Mouse (Mus musculus): ENCODE data around the gene Gcnt7. TPM values are rescaled to one million over a fixed set of nuclear protein-coding genes. Genes with fewer than 3 reads are reported as not detected.

Gcnt7 gene
- total RNA-seq, 2 experiments from 2014 or later, result not detected

- no peak for ATAC-seq (replicated peaks; ENCODE audit: poor library complexity, severe bottlenecking)
Observed at GRCm38 (mm10) chr2:172410686-172411085, 47.7 kb downstream of the Gcnt7 start.

GRCm38 (mm10) chr2:172407499-172407898 lies 50.9 kb downstream of the Gcnt7 start:
- ATAC-seq (replicated peaks; ENCODE audit: poor library complexity, severe bottlenecking), result no peak

- peak; percentile 54 for ATAC-seq (replicated peaks; ENCODE audit: poor library complexity, severe bottlenecking)
Observed at GRCm38 (mm10) chr2:172406173-172406572, 52.2 kb downstream of the Gcnt7 start.

GRCm38 (mm10) chr2:172405011-172405410 lies 53.4 kb downstream of the Gcnt7 start:
- no peak for ATAC-seq (replicated peaks; ENCODE audit: poor library complexity, severe bottlenecking)

GRCm38 (mm10) chr2:172404239-172404638 lies 54.2 kb downstream of the Gcnt7 start:
- ATAC-seq (replicated peaks; ENCODE audit: poor library complexity, severe bottlenecking), result no peak

DNA sequence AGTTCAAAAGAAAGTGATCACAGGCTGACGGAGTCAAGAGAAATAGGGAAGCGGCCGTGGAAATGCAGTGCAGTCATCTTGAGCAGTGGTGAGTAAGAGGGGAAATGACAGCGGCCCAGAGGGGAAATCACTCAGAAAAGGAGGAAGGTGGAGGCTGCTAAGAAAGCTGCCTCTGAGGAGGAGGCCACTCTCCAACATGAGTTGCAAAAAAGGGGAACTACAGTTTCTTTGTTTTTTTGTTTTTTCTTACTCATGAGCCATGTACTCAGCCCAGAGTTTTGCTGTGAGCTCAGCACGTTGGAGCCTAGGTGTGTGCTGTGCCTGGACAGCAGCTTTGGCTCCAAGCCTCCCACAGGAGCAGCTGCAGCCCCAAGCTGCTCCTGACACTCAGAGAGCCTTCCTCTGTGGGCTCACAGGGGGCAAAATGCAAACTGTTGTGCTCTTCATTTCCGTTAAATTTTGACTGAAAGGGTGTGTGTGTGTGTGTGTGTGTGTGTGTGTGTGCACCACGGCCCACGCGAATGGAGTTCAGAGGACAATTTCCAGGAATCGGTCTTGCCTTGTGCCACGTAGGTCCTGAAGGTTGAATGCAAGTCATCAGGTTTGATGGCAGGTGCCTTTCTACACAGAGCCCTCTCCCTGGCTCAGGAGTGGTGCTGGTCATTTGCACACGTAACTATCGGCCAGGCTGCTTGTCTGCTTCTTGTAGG lies 57.1 kb downstream of the Gcnt7 start:
- peak; percentile 77 for ATAC-seq (replicated peaks; ENCODE audit: poor library complexity, severe bottlenecking)

Other genes with a start within 250 kb of the Gcnt7 start
- gene Mc3r, start 210.1 kb downstream of the Gcnt7 start, total RNA-seq (2014; fragmentation: Nextera tagmentation), result not detected in 2 replicates
- not detected in 2 replicates for gene Mc3r, start 210.1 kb downstream of the Gcnt7 start, total RNA-seq (2017)
- 3.9 and 4.8 TPM in 2 replicates for gene Fam210b, start 113.0 kb downstream of the Gcnt7 start, total RNA-seq (2014; fragmentation: Nextera tagmentation)
- 1.4 and 2.8 TPM in 2 replicates for gene Fam210b, start 113.0 kb downstream of the Gcnt7 start, total RNA-seq (2017)
- gene Aurka, start 88.1 kb downstream of the Gcnt7 start, total RNA-seq (2014; fragmentation: Nextera tagmentation), result 18.5 and 36.9 TPM in 2 replicates
- gene Aurka, start 88.1 kb downstream of the Gcnt7 start, total RNA-seq (2017), result 64.5 and 80.8 TPM in 2 replicates
- 21.5 and 32.6 TPM in 2 replicates for gene Cstf1, start 87.9 kb downstream of the Gcnt7 start, total RNA-seq (2014; fragmentation: Nextera tagmentation)
- gene Cstf1, start 87.9 kb downstream of the Gcnt7 start, total RNA-seq (2017), result 33.3 and 38.9 TPM in 2 replicates
- gene Cass4, start 64.8 kb downstream of the Gcnt7 start, total RNA-seq (2014; fragmentation: Nextera tagmentation), result 0.41 and 0.64 TPM in 2 replicates
- 0.93 and 1.4 TPM in 2 replicates for gene Cass4, start 64.8 kb downstream of the Gcnt7 start, total RNA-seq (2017)
- 44.7 and 59.2 TPM in 2 replicates for gene Rtf2, start 18.0 kb downstream of the Gcnt7 start, total RNA-seq (2014; fragmentation: Nextera tagmentation)
- 147 and 160 TPM in 2 replicates for gene Rtf2, start 18.0 kb downstream of the Gcnt7 start, total RNA-seq (2017)
- 2.5 and 2.6 TPM in 2 replicates for gene Fam209, start 13.9 kb upstream of the Gcnt7 start, total RNA-seq (2014; fragmentation: Nextera tagmentation)
- 4.3 and 5.4 TPM in 2 replicates for gene Fam209, start 13.9 kb upstream of the Gcnt7 start, total RNA-seq (2017)
- not detected in 2 replicates for gene Tfap2c, start 91.0 kb upstream of the Gcnt7 start, total RNA-seq (2014; fragmentation: Nextera tagmentation)
- gene Tfap2c, start 91.0 kb upstream of the Gcnt7 start, total RNA-seq (2017), result not detected in 2 replicates